ENCODE assay signal across 23 mouse cellular contexts in the genomic region with DNA sequence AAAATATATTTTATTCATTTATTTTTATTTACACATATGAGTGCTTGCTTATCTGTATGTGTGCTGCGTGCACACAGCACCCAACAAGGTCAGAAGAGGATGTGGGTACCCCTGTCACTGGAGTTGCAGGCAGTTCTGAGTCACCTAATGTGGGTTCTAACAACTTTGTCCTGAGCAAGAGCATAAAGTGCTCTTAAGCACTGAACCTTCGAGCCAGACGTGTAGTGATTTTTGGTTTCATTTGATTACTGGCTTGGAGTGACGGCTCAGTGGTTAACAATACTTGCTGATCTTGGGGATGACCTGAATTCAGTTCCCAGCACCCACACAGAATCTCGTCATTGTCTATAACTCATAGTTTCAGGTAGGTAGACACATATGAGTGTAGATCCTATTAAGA. TPM values are rescaled to one million over a fixed set of nuclear protein-coding genes. Genes with fewer than 3 reads are reported as not detected.
DNase-seq lines count a peak whose midpoint lies in the region; ATAC-seq and TF ChIP-seq lines count a peak whose summit lies in the region.
"Had no signal": no experiment of that assay in that cellular context is flagged by ENCODE, and none has a peak within 500 bp of the region (broad histone marks: within the 10 kb centered on the region; RNA-seq: fewer than 3 reads in every experiment).

No protein-coding gene starts in this region.

- ATAC-seq in hindbrain, embryonic 13.5 days (ENCODE audit: low FRiP score), result no peak
- ATAC-seq in hindbrain, postnatal 0 days, result no peak
- ATAC-seq: forebrain, embryonic 13.5 days; forebrain, postnatal 0 days; intestine, embryonic 15.5 days; Patski had no signal

- no peaks in the 10 kb centered on the region for H3K9me3 ChIP-seq in hindbrain, embryonic 13.5 days
- H3K9me3 ChIP-seq in hindbrain, postnatal 0 days (ENCODE audit: low read length), result no peaks in the 10 kb centered on the region
- no peaks in the 10 kb centered on the region for H3K9me3 ChIP-seq in forebrain, embryonic 10.5 days
- H3K9me3 ChIP-seq: embryonic facial prominence, embryonic 15.5 days; forebrain, embryonic 13.5 days; heart, embryonic 12.5 days; hindbrain, embryonic 10.5 days; hindbrain, embryonic 15.5 days; intestine, embryonic 15.5 days had no signal

- no peak overlapping the region for H3K4me3 ChIP-seq in hindbrain, embryonic 13.5 days
- H3K4me3 ChIP-seq in hindbrain, postnatal 0 days (ENCODE audit: low read length), result no peak overlapping the region
- no peak overlapping the region for H3K4me3 ChIP-seq in forebrain, embryonic 10.5 days
- H3K4me3 ChIP-seq: embryonic facial prominence, embryonic 15.5 days; forebrain, embryonic 13.5 days; heart, embryonic 12.5 days; hindbrain, embryonic 10.5 days; hindbrain, embryonic 15.5 days; intestine, embryonic 15.5 days had no signal

- H3K27ac ChIP-seq in hindbrain, embryonic 13.5 days, result no peak overlapping the region
- H3K27ac ChIP-seq in hindbrain, postnatal 0 days, result no peak overlapping the region
- H3K27ac ChIP-seq in forebrain, embryonic 10.5 days, result no peak overlapping the region
- H3K27ac ChIP-seq: embryonic facial prominence, embryonic 15.5 days; forebrain, embryonic 13.5 days; hindbrain, embryonic 10.5 days; hindbrain, embryonic 15.5 days; intestine, embryonic 15.5 days had no signal

- H3K27me3 ChIP-seq in hindbrain, embryonic 13.5 days, result no peaks in the 10 kb centered on the region
- H3K27me3 ChIP-seq in hindbrain, postnatal 0 days (ENCODE audit: insufficient read depth, low read length), result no peaks in the 10 kb centered on the region
- H3K27me3 ChIP-seq in forebrain, embryonic 10.5 days (ENCODE audit: poor library complexity, severe bottlenecking), result no peaks in the 10 kb centered on the region
- H3K27me3 ChIP-seq: CH12.LX; embryonic facial prominence, embryonic 15.5 days; forebrain, embryonic 13.5 days; hindbrain, embryonic 15.5 days; intestine, embryonic 15.5 days; Patski had no signal

- H3K4me1 ChIP-seq in hindbrain, embryonic 13.5 days (replicated peaks), result no peaks in the 10 kb centered on the region
- no peaks in the 10 kb centered on the region for H3K4me1 ChIP-seq in hindbrain, postnatal 0 days (ENCODE audit: insufficient read depth, low read length)
- no peaks in the 10 kb centered on the region for H3K4me1 ChIP-seq in forebrain, embryonic 10.5 days
- H3K4me1 ChIP-seq: embryonic facial prominence, embryonic 15.5 days; forebrain, embryonic 13.5 days; heart, embryonic 12.5 days; hindbrain, embryonic 10.5 days; hindbrain, embryonic 15.5 days; intestine, embryonic 15.5 days had no signal

- H3K36me3 ChIP-seq in hindbrain, embryonic 13.5 days, result no peaks in the 10 kb centered on the region
- H3K36me3 ChIP-seq in hindbrain, postnatal 0 days (ENCODE audit: insufficient read depth, low read length), result no peaks in the 10 kb centered on the region
- H3K36me3 ChIP-seq in forebrain, embryonic 10.5 days (replicated peaks), result no peaks in the 10 kb centered on the region
- H3K36me3 ChIP-seq: embryonic facial prominence, embryonic 15.5 days; heart, embryonic 12.5 days; hindbrain, embryonic 10.5 days; hindbrain, embryonic 15.5 days; intestine, embryonic 15.5 days had no signal

- 94% methylated on average over 5 of the region's 5 CpGs for WGBS in hindbrain, embryonic 13.5 days
- 91% methylated on average over 5 of the region's 5 CpGs for WGBS in hindbrain, postnatal 0 days
- WGBS in forebrain, embryonic 10.5 days, result 89% methylated on average over 5 of the region's 5 CpGs

- DNase-seq in 416B (ENCODE audit: low read depth), result peak; percentile 60
- peak; percentile 77 for DNase-seq in CD4-positive, CD25-positive, alpha-beta regulatory T cell, adult 2 months (ENCODE audit: low read depth, low spot score)
- DNase-seq in induced T-regulatory cell, adult 2 months (ENCODE audit: low read depth), result peak; percentile 84
- peak; percentile 76 for DNase-seq in naive thymus-derived CD4-positive, alpha-beta T cell, adult 2 months (ENCODE audit: low read depth)
- no peak for DNase-seq in hindbrain, postnatal 0 days (ENCODE audit: low spot score)
- no peak for DNase-seq in forebrain, embryonic 10.5 days (ENCODE audit: extremely low spot score, low spot score)
- no peak for DNase-seq in cerebellum, adult 11-12 months
- DNase-seq: adrenal gland, adult 8-10 months; adrenal gland, postnatal 36 days; cerebellum, adult 8-10 months; cerebellum, postnatal 14 days; embryo, embryonic 11 days; forebrain, postnatal 0 days; gastrocnemius, postnatal 14 days had no signal

- no peak for TF ChIP-seq CTCF in hindbrain, postnatal 0 days (IDR thresholded peaks at IDR 0.05; ENCODE audit: low read depth)

- H3K4me2 ChIP-seq in hindbrain, embryonic 13.5 days, result no peak overlapping the region
- no peak overlapping the region for H3K4me2 ChIP-seq in hindbrain, postnatal 0 days (ENCODE audit: low read depth, low read length)
- H3K4me2 ChIP-seq: embryonic facial prominence, embryonic 15.5 days; forebrain, embryonic 13.5 days; heart, embryonic 12.5 days; hindbrain, embryonic 15.5 days; intestine, embryonic 15.5 days had no signal

- no peak overlapping the region for H3K9ac ChIP-seq in hindbrain, embryonic 13.5 days
- H3K9ac ChIP-seq in hindbrain, postnatal 0 days (replicated peaks; ENCODE audit: low read length), result no peak overlapping the region
- H3K9ac ChIP-seq: embryonic facial prominence, embryonic 15.5 days; forebrain, embryonic 13.5 days; forebrain, postnatal 0 days; heart, embryonic 12.5 days; hindbrain, embryonic 15.5 days; intestine, embryonic 15.5 days had no signal

RNA-seq across cellular contexts. Expression of a gene that starts 17.2 kb away (rescaled TPM):
- 51.8 and 52.7 TPM in 2 replicates for polyA plus RNA-seq in hindbrain, embryonic 13.5 days (2015; fragmentation: Nextera tagmentation; extraction: Ambion mirVana)
- total RNA-seq in hindbrain, postnatal 0 days (2014; rRNA removed), result 18.7 and 18.9 TPM in 2 replicates
- polyA plus RNA-seq in hindbrain, postnatal 0 days (2015; fragmentation: Nextera tagmentation; extraction: Ambion mirVana), result 28.6 and 29.7 TPM in 2 replicates
- 20.7 and 24.1 TPM in 2 replicates for polyA plus RNA-seq in forebrain, embryonic 10.5 days (2016; fragmentation: Nextera tagmentation; extraction: Ambion mirVana)

Comparison
In these comparisons a context has a peak if more than half of its experiments do, and no peak if none do; other contexts are left out.
1. DNase-seq: peak in 416B (single experiment), CD4-positive, CD25-positive, alpha-beta regulatory T cell, adult 2 months (single experiment), induced T-regulatory cell, adult 2 months (single experiment) and naive thymus-derived CD4-positive, alpha-beta T cell, adult 2 months (single experiment); none in hindbrain, postnatal 0 days (single experiment), forebrain, embryonic 10.5 days (single experiment) and cerebellum, adult 11-12 months (single experiment).